Mouse (Mus musculus): ENCODE measurements around the gene Pyy. TPM values are rescaled to one million over a fixed set of nuclear protein-coding genes. Genes with fewer than 3 reads are reported as not detected.

Gene Pyy
- 0.33 and 0.37 TPM in 2 replicates for polyA plus RNA-seq (2015; fragmentation: Nextera tagmentation; extraction: Ambion mirVana)

DNA sequence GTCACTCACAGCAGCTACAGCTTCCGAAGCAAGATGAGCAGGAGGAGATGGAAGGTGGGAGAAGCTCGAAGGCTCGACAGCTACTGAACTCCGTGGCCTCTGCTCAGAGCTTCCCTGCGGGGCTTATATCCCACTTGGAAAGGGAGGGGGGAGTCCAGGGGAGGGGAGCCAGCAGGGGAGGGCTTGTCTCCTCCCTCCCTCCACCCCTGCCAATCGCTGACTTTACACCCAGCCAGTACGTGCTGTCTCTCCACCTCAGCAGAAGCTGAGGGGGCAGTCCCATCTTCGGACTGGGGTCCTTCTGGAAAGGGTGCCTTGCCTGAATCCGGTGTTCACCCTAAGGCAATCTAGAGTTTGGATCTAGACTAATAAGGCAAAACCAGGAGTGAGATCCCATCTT is at the start of gene Pyy:
Gene Pyy, minus strand, starts transcription at position 101 of the 400 bp plus-strand sequence.

DNA sequence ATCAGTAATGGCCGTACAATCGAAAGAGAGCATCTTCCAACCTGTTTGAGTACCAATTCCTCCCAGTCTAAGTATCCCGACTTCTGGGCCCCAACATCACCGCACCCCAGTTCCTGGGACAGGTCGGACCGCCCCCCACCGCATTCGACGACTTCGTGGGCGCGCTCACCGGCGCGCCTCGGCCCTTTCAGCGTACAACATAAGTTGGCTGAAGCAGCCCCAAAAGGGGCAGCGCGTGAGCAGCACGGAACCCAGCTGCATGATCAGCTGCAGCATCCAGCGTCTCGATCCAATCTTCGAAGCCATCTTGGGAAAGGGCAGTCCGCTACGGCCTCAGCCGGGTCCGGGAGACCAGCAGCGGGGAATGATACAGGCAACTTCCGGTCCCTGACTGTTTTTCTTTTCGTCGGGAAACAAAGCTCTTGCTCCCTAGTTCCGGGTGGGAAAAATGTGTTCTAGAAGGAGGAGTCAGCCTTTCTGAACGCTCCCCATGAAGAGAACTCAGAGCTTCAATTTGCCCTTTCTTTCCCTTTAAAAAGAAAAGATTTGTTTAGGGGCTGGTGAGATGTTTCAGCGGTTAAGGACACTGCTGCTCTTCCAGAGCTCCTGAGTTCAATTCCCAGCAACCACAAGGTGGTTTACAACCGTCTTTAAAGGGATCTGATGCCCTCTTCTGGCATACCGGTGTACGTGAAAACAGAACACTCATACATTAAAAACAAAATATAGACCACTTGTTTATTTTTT is 48.6 kb upstream of the Pyy start, which contains the start of gene Tmem101:
Gene Tmem101, minus strand, starts transcription at position 366 of the 747 bp plus-strand sequence.

DNA sequence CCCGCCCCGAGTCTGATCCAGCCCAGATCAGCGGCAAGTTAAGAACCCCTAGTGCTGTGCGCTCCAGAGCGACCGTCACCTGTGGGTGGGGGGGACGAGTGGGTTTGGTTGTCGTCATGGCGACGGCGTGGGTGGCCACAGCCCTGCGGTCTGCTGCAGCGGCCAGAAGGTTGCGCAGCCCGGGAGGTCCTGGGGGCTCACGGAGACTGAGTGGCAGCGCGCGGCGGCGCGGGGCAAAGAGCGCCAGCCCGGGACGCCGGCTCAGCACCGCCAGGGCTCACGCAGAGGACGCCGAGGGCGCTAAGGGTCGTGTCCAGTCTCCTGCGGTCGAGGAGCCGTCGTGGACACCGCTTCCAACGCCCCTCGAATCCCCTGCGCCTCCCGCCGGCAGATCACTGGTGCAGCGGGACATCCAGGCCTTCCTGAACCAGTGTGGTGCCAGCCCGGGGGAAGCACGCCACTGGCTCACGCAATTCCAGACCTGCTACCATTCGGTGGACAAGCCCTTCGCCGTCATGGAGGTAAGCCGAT is 37.9 kb upstream of the Pyy start, which contains the start of gene Nags:
Gene Nags, plus strand, starts transcription at position 43 of the 531 bp plus-strand sequence.

DNA sequence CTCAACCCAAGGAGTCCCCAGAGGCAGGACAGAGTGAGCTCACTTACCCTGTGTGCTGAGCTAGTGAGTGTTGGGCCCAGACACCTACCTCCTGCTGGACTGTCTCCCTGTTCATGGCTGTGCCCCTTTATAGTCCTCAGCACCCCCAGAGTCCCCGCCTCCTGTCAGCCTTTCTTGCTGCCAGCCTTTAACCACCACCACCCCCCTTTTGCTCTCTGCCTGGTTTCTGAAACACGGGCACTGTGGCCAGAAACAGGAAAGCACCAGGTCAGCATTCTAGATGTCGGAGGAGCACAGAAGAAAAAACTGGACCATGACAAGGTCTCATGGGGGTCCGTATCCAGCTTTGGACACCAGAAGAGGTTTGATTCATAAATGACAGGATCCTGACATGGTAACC is 6.4 kb downstream of the Pyy start, which contains the start of gene Ppy:
Gene Ppy, minus strand, starts transcription at position 101 of the 400 bp plus-strand sequence.

DNA sequence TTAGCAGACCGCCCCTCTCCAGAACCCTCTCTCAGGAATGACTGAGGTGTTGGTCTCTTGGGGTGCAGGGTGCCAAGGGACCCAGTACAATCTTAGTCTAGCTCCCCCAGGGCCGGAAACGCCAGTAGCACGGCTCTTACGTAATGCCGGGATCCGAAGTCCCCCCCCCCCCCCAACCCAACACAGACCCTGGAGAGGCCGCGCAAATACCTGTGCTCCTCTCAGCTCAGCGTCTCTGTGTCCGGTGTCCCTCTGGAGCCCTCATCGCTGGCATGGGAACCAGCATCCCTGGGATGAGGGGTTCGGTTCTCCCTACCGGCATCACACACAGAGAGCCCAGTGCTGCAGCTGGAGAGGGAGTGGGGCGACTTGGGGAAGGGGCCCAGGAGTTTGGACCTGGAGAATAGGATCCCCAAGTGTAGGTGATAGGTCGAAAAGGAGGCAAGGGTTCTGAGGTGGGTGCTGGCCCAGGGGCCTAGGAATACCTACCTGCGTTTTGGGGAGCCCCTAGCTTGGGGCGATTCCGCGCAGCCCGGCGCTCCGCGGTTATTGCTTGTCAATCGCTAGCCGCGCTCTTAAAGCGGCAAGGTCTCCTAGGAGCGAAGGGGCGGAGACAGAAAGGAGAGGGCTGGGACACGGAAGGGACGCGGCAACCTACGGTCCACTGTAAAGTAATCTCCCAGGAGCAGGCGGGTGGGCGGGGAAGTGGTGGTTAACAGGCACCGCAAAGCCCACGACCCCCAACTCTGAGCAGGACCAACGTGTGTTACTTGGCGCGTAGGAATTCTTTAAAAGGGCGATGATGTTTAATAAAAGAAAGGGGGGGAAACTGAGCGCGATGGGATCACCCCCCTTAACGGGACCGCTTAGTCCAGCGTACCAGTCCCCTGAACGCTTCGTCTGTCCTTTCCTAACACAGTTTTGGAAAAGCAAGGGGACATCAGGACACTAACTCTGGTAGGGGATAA is 19.4 kb downstream of the Pyy start, which contains the start of gene Mpp2:
Gene Mpp2, minus strand, starts transcription at position 585 of the 968 bp plus-strand sequence.

Other genes starting within 250 kb of the Pyy start
- 3.7 and 6.3 TPM in 2 replicates for gene Meox1, start 213.5 kb downstream of the Pyy start, polyA plus RNA-seq (2015; fragmentation: Nextera tagmentation; extraction: Ambion mirVana)
- 0.16 and 0.17 TPM in 2 replicates for gene Sost, start 140.8 kb downstream of the Pyy start, polyA plus RNA-seq (2015; fragmentation: Nextera tagmentation; extraction: Ambion mirVana)
- gene Cfap97d1, start 123.6 kb downstream of the Pyy start, polyA plus RNA-seq (2015; fragmentation: Nextera tagmentation; extraction: Ambion mirVana): not detected in 2 replicates
- 31.6 and 37.9 TPM in 2 replicates for gene Dusp3, start 120.8 kb downstream of the Pyy start, polyA plus RNA-seq (2015; fragmentation: Nextera tagmentation; extraction: Ambion mirVana)
- 12.3 and 13.8 TPM in 2 replicates for gene Mpp3, start 79.4 kb downstream of the Pyy start, polyA plus RNA-seq (2015; fragmentation: Nextera tagmentation; extraction: Ambion mirVana)
- gene Cd300lg, start 66.3 kb downstream of the Pyy start, polyA plus RNA-seq (2015; fragmentation: Nextera tagmentation; extraction: Ambion mirVana): 3.1 and 5.1 TPM in 2 replicates
- 5.0 and 6.1 TPM in 2 replicates for gene Mpp2, start 19.3 kb downstream of the Pyy start, polyA plus RNA-seq (2015; fragmentation: Nextera tagmentation; extraction: Ambion mirVana)
- 0.28 TPM in 1 of 2 replicates, not detected in the other for gene Ppy, start 6.5 kb downstream of the Pyy start, polyA plus RNA-seq (2015; fragmentation: Nextera tagmentation; extraction: Ambion mirVana)
- gene Nags, start 37.7 kb upstream of the Pyy start, polyA plus RNA-seq (2015; fragmentation: Nextera tagmentation; extraction: Ambion mirVana): 0.43 and 0.77 TPM in 2 replicates
- 16.8 and 23.9 TPM in 2 replicates for gene Tmem101, start 48.6 kb upstream of the Pyy start, polyA plus RNA-seq (2015; fragmentation: Nextera tagmentation; extraction: Ambion mirVana)
- 68.2 and 91.7 TPM in 2 replicates for gene Lsm12, start 77.5 kb upstream of the Pyy start, polyA plus RNA-seq (2015; fragmentation: Nextera tagmentation; extraction: Ambion mirVana)
- gene G6pc3, start 81.8 kb upstream of the Pyy start, polyA plus RNA-seq (2015; fragmentation: Nextera tagmentation; extraction: Ambion mirVana): 28.6 and 70.2 TPM in 2 replicates
- 54.3 and 58.9 TPM in 2 replicates for gene Hdac5, start 122.3 kb upstream of the Pyy start, polyA plus RNA-seq (2015; fragmentation: Nextera tagmentation; extraction: Ambion mirVana)
- 2.7 and 3.6 TPM in 2 replicates for gene BC030867, start 141.1 kb upstream of the Pyy start, polyA plus RNA-seq (2015; fragmentation: Nextera tagmentation; extraction: Ambion mirVana)
- 0.04 TPM in 1 of 2 replicates, not detected in the other for gene Asb16, start 160.9 kb upstream of the Pyy start, polyA plus RNA-seq (2015; fragmentation: Nextera tagmentation; extraction: Ambion mirVana)
- 41.2 and 54.1 TPM in 2 replicates for gene Tmub2, start 177.1 kb upstream of the Pyy start, polyA plus RNA-seq (2015; fragmentation: Nextera tagmentation; extraction: Ambion mirVana)
- gene Atxn7l3, start 188.8 kb upstream of the Pyy start, polyA plus RNA-seq (2015; fragmentation: Nextera tagmentation; extraction: Ambion mirVana): 7.6 and 8.0 TPM in 2 replicates
- gene Ubtf, start 211.9 kb upstream of the Pyy start, polyA plus RNA-seq (2015; fragmentation: Nextera tagmentation; extraction: Ambion mirVana): 51.6 and 62.7 TPM in 2 replicates

Measured in adrenal gland, postnatal 0 days (tissue).